Mouse (Mus musculus) lung, embryonic 14.5 days (tissue): ENCODE data around the gene Rbm17. TPM values are rescaled to one million over a fixed set of nuclear protein-coding genes. Genes with fewer than 3 reads are reported as not detected.
"Not testable (repeated sequence)": the region's sequence is repeated elsewhere in the genome, so short reads cannot be mapped to it uniquely, and the experiment has no call there.

Source experiments
- ATAC-seq: fragments of 200-750 bp; cut with Nextera tagmentation; 2 replicates; pipeline ENCODE4 v1.8.0; 2017; ENCODE audit warnings: mild to moderate bottlenecking, moderate TSS enrichment, moderate library complexity; ENCODE audit not compliant: insufficient read depth
- DNase-seq: peaks from one replicate; pipeline ENCODE4 v3.0.0-alpha.2; 2015
- H3K27ac ChIP-seq: fragments of 300-500 bp; sonication (generic); 2 replicates; pipeline ENCODE4 v1.5.1; 2014; ENCODE audit warnings: low read depth, mild to moderate bottlenecking, moderate library complexity
- H3K27me3 ChIP-seq: fragments of 300-500 bp; sonication (generic); 2 replicates; pipeline ENCODE4 v1.6.1; 2014; ENCODE audit warnings: low read length, control low read depth; ENCODE audit not compliant: insufficient read depth
- H3K36me3 ChIP-seq: fragments of 300-500 bp; sonication (generic); 2 replicates; pipeline ENCODE4 v1.6.1; 2014; ENCODE audit warnings: control low read depth; ENCODE audit not compliant: insufficient read depth
- H3K4me1 ChIP-seq: fragments of 300-500 bp; sonication (generic); 2 replicates; pipeline ENCODE4 v1.6.1; 2014; ENCODE audit warnings: antibody characterized with exemption, control low read depth; ENCODE audit not compliant: insufficient read depth
- H3K4me2 ChIP-seq: fragments of 300-500 bp; sonication (generic); 2 replicates; pipeline ENCODE4 v1.6.1; 2014; ENCODE audit warnings: mild to moderate bottlenecking
- H3K4me3 ChIP-seq: fragments of 300-500 bp; sonication (generic); 2 replicates; pipeline ENCODE4 v1.5.1; 2014; ENCODE audit warnings: low read depth, low read length
- H3K9ac ChIP-seq: fragments of 300-500 bp; sonication (generic); 2 replicates; pipeline ENCODE4 v1.6.1; 2014
- H3K9me3 ChIP-seq: fragments of 300-500 bp; sonication (generic); 2 replicates; pipeline ENCODE4 v1.6.1; 2016; ENCODE audit warnings: low read depth, low read length, control low read depth
- CTCF ChIP-seq: IDR thresholded peaks from 2 replicates; pipeline ENCODE4 v1.5.1; 2016; ENCODE audit warnings: antibody characterized with exemption, low read depth
- WGBS: fragments of 180-500 bp; shearing (Covaris S2); extraction: QIAGEN DNeasy Blood & Tissue Kit; methylation state at CpG from one replicate; pipeline ENCODE4 v1.1.7; 2014; 5-methylcytosine and 5-hydroxymethylcytosine counted together
- polyA plus RNA-seq: library from polyadenylated mRNA; unstranded; fragments of >200 nt; fragmentation: Nextera tagmentation; extraction: Ambion mirVana; gene quantifications from 2 replicates; pipeline ENCODE4 v1.2.1, GENCODE M21; 2014

Rbm17 gene
- polyA plus RNA-seq, 1 experiment from 2014 or later: 154 TPM

DNA sequence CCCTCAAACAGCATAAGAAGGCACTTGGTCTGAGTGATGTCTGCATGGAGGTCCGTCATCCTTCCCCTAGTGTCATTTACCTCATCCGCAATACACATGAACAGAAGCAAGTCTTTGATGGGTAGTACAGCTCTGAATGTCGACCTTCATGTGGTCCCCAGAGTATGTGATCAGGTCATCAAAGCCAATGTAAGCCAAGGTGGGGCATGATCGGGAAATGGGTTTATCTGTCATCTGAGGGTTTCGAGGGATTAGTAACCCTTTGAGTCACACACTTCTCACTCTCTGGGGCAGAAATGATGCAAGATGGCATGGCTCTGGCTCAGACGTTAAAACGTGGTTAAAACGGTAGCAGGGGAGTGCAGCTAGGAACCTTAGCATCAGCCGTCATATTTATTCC is 12.9 kb upstream of the Rbm17 start:
- TF ChIP-seq CTCF: no peak
- Histone ChIP-seq H3K27me3 (no peaks in the 10 kb centered on the region), H3K4me3 (no peak overlapping the region), H3K4me2 (no peak overlapping the region), H3K4me1 (no peaks in the 10 kb centered on the region), H3K9ac (no peak overlapping the region), H3K36me3 (no peaks in the 10 kb centered on the region), H3K9me3 (no peaks in the 10 kb centered on the region), H3K27ac (no peak overlapping the region)
- 86% methylated on average over 9 of the region's 9 CpGs for WGBS
- no peak for DNase-seq
- ATAC-seq: no peak

DNA sequence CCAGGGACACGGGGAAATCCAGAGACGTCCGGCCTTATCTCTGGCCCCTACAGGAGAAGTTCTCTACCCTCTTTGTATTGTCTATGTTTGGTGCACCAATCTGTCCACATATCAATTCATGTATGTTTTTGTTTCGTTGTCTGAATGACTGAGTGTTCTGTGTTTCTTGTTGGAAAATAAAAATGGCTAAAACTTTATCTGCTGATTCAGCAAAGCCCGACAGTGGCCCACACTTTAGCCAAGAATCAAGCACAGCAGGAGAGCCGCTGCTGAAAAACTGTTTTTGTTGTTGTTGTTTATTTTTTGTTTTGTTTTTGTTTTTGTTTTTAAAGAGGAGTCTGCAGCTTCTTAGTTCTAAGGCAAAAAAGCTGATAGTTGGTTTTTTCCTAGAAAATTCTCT is 9.0 kb upstream of the Rbm17 start:
- not testable (repeated sequence) for H3K27me3 ChIP-seq, H3K9ac ChIP-seq, DNase-seq, ATAC-seq, H3K9me3 ChIP-seq, H3K4me3 ChIP-seq, H3K4me1 ChIP-seq, H3K27ac ChIP-seq, H3K36me3 ChIP-seq, H3K4me2 ChIP-seq
- WGBS: 83% methylated on average over 6 of the region's 6 CpGs

DNA sequence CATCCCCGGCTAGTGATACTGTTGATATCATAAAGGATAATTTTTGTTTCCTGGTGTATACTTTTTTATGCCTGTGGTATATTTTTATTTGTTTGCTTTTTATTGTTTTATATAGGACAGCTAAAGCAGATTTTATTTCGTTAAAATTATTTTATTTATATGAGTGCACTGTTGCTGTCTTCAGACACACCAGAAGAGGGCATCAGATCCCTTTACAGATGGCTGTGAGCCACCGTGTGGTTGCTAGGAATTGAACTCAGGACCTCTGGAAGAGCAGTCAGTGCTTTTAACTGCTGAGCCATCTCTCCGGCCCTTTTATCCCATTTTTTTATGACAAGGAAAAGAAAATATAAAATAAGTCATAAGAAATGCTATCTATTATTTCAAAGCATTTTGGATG is 2.8 kb upstream of the Rbm17 start:
- 83% methylated on average over 4 of the region's 4 CpGs for WGBS
- not testable (repeated sequence) for H3K4me1 ChIP-seq, ATAC-seq, H3K27me3 ChIP-seq, H3K36me3 ChIP-seq, H3K27ac ChIP-seq, H3K9me3 ChIP-seq, H3K4me2 ChIP-seq, H3K4me3 ChIP-seq, H3K9ac ChIP-seq, DNase-seq

DNA sequence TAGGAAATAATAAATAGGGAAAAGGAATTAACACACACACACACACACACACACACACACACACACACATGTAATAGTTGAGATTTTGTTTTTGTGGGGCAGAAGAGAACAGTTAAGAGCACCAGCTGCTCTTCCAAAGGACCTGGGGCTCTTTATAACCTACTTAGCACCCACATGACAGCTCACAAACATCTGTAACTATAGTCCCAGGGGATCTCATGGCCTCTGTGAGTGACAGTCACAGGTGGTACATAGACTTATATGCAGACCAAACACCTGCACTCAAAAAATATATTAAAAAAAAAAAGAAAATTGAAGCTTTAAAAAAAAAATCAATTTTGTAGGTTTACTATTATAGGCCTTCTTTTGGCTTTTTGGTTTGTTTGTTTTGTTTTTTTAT is 958 bp upstream of the Rbm17 start:
- ATAC-seq (no peak), DNase-seq (no peak)
- no peak overlapping the region for H3K27ac ChIP-seq
- no peak for TF ChIP-seq CTCF
- no peaks in the 10 kb centered on the region for H3K9me3 ChIP-seq
- H3K4me1 ChIP-seq: 0 out of 2 replicates have a peak, but pooled peaks cover 4% of the 10 kb centered on the region
- no peak overlapping the region for H3K4me2 ChIP-seq
- H3K9ac ChIP-seq: no peak overlapping the region
- H3K36me3 ChIP-seq: peaks cover 14% of the 10 kb centered on the region
- no peak overlapping the region for H3K4me3 ChIP-seq
- no peaks in the 10 kb centered on the region for H3K27me3 ChIP-seq

DNA sequence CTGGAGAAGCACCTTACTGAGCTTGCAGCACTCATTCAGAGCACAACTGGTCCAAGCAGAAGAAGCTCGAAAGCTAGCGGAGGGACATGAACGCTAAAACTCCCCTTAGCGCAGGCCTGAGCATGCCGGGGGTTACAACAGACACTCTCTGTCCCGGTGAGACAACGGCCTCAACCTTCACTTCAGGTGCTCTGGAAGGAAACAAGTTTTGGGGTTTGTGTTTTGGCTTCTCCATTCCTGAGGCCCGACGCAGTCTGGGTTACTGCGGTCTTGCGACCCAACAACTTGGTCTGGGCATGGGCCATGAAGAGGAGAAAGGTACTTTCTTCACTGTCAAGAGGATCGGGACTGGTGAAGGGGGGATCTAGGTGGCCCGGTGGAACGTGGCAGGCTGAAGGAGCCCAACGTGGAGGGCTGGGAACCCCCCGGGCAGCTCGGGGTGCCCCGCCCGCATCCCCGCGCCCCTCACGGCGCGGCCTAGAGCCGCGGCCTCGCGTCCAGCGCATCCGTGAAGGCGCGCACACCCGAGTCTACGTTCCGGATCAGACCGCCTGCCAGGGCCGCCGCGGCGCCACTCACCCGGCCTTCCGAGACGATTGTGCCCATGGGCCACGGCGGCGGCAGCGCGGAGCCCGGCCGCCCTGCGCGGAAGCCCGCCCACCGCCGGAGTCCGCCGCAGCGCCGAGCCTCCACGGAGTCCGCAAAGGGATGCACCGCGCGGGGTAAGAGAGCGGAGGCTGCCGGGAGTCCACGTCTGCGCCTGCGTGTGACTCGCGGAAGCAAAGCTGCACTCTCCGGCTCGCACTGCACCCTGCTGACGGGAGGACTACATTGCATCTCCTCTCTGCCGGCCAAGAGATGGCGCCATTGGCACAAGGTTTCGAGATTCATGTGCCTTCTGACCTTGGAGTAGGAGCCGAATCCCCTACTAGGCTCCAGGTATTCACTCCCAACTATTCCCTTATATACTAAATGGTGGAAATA is 1.2 kb downstream of the Rbm17 start:
- H3K27ac ChIP-seq: peak overlapping the region; percentile 67; the same call in 1 of the 2 replicates
- under 1% methylated on average over 77 of the region's 78 CpGs for WGBS
- peaks cover 33% of the 10 kb centered on the region for H3K36me3 ChIP-seq
- H3K9me3 ChIP-seq: no peaks in the 10 kb centered on the region
- ATAC-seq (peak; percentile 99), DNase-seq (peak; percentile 98)
- 0 out of 2 replicates have a peak, but pooled peaks cover 4% of the 10 kb centered on the region for H3K4me1 ChIP-seq
- peak overlapping the region; percentile 96 for H3K4me3 ChIP-seq
- H3K4me2 ChIP-seq: peak overlapping the region; percentile 83
- peak; percentile 100 for TF ChIP-seq CTCF
- peak overlapping the region; percentile 96 for H3K9ac ChIP-seq
- no peaks in the 10 kb centered on the region for H3K27me3 ChIP-seq

DNA sequence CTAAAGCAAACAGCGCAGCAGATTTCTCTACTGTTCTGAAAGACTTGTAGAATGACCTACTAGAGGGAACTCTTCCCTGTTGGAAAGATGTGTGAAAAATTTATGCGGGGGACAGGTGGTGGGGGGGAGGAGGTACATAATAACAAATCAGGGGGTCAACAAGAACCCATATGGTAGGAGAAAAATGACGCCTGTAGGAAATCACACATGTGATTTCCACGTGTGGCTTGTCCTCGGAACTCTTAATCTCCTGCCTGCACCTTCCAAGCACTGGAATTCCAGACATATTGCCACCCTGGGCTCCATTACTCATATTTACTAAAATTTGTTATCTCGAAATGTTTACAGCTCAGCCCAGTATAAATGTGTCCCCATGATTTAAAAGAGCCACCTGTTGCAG is 2.2 kb downstream of the Rbm17 start:
- H3K27ac ChIP-seq: no peak overlapping the region
- TF ChIP-seq CTCF: no peak
- no peaks in the 10 kb centered on the region for H3K9me3 ChIP-seq
- 65% methylated on average over 6 of the region's 6 CpGs for WGBS
- H3K27me3 ChIP-seq: no peaks in the 10 kb centered on the region
- peak overlapping the region; percentile 96 for H3K4me3 ChIP-seq
- H3K9ac ChIP-seq: peak overlapping the region; percentile 96
- H3K4me1 ChIP-seq: 0 out of 2 replicates have a peak, but pooled peaks cover 4% of the 10 kb centered on the region
- peaks cover 43% of the 10 kb centered on the region for H3K36me3 ChIP-seq
- H3K4me2 ChIP-seq: peak overlapping the region; percentile 83
- no peak for DNase-seq
- no peak for ATAC-seq

DNA sequence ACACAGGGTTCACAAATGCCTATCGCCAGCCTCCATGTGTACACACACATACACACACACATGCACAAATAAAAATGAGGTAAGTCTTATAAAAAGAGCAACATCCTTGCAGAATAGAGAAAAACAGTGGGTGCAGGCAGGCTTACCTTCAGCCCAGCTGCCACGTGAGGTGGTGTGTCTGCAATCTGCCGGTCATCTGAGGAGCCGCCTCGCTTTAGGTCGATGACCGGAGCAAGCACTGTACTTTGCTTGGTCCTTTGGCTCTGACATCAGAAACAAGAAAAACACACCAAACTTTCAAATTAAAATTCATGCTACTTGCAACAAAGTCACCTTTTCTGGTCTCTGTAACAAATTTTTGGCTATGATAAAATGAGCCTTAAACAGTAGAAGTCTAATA is 6.0 kb downstream of the Rbm17 start:
- Histone ChIP-seq H3K9ac (no peak overlapping the region), H3K36me3 (peaks cover 75% of the 10 kb centered on the region), H3K4me1 (0 out of 2 replicates have a peak, but pooled peaks cover 4% of the 10 kb centered on the region), H3K27ac (no peak overlapping the region), H3K9me3 (no peaks in the 10 kb centered on the region), H3K27me3 (no peaks in the 10 kb centered on the region), H3K4me3 (no peak overlapping the region), H3K4me2 (no peak overlapping the region)
- ATAC-seq (no peak), DNase-seq (no peak)
- no peak for TF ChIP-seq CTCF
- WGBS: 95% methylated on average over 7 of the region's 7 CpGs
